Mouse (Mus musculus): ENCODE results near the gene Clnk.
"Not testable (repeated sequence)": the region's sequence is repeated elsewhere in the genome, so short reads cannot be mapped to it uniquely, and the experiment has no call there.

Clnk gene

DNA sequence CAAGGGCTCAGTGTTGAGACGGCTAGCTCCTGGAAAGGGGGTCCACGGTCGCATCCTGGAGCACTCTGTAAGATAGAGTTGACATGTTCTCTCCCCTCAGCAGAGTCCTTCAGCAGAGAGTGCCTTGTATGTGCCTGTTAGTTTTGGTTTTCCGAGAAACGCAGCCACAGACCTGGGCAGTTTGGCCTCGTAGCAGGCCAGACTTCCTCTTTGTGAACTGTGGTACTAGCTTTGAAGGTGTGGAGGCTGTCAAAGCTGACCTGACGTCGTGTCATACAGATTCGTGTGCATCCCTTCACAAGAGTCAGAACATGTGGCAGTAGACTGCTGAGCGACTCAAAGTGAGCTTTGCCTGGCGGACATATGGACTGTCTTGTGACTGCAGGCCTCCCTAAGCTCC, at the start of gene Clnk:
Clnk (minus strand) TSS at position 191 of the 400 bp plus-strand sequence.
- DNase-seq (ENCODE audit: low spot score), result no peak

DNA sequence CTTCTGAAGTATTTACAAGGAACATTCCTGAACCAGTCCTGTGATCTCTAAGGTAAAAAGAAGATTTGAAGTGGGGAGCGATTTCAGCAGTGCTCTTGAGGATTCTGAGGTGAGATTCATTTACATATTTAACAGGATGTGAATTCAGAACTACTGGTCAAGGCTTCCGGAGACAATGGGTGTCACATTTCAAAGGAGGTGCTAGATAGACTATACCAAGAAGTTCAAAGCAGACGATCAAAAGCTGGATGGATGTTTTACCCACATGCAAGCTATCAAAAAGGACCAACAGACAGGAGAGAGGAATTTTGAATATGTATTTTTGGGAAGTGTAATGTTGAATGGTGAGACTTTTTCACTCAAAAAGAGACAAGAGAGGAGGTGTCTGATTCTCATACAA, 28.7 kb upstream of the Clnk start:
- no peak for DNase-seq (ENCODE audit: low spot score)

DNA sequence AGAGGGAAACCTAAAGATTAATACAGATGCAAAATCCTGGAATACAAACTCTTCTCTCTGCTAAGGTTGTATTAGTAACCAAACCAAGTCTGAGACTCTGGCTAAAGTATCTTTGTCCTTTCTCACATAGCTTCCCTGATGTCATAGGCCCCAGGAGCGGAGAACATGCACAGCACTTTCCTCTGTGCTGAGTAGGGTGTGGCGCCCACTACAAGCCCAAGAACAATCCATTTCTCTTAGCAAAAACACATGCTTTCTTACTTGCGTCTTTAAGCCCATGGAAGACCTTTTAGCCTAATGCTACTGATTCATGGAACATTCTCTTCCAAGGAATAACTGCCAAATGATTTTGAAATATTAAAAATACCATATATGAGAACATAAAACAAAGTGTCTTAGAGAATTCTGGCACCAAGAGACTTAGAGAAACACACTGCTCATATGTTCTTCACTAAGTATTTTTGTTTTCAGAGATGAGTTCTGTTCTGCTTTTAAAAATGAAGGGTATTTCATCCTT, 28.0 kb upstream of the Clnk start:
- no peak for DNase-seq (ENCODE audit: low spot score)

DNA sequence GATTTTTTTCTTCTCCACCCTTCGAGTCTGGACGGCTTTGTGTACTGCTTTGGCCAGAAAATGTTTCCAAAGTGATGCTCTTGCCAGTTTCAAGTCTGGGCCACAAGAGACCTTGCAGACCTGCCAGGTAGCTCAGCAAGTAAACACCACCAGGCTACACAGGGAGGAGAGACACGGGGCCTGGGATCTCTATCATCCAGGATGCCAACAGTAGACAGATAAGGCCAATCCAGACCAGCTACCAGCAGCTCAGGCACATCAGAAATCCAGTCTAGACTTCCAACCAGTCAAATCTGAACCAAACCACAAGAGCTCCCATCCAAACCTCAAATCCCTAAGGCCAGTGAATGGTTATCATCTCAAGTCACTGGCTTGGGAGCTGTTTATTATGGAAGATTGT, 26.3 kb upstream of the Clnk start:
- no peak for DNase-seq (ENCODE audit: low spot score)

DNA sequence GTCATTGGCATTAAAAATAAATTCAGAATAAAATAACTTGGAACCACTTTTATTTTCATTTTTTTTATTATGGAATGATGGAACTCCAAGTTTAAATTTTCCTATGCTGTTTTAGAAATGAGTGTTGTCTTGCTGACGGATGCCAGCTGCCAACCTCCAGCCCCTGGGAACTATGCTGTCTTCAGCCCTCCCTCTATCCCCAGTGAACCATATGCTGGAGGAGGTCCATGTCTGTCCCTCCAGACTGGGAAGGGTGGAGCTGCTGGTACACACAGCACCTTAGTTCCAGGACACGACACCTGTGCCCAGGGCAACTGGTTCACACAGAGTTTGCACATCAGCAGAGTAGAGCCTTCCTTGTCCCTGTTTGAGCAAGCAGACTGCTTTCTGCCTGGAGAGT, 22.4 kb upstream of the Clnk start:
- no peak for DNase-seq (ENCODE audit: low spot score)

DNA sequence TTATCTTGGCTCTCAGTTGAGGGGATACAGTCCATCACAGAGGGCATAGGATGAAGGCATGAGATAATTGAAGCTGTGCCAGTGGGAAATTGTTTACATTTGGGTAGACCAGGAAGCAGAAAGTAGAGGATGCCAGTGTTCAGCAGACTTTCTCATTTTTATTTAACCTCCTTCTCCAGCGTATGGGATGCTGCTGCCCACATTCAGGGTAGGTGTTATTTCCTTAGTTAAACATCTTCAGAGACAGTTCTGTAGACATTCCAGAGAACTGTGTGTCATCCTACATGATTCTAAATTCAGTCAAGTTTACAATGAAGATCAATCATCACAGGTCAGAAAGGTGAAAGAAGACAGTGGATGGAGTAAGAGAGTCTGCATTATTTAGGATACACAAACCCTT, 12.0 kb upstream of the Clnk start:
- DNase-seq (ENCODE audit: low spot score), result no peak

DNA sequence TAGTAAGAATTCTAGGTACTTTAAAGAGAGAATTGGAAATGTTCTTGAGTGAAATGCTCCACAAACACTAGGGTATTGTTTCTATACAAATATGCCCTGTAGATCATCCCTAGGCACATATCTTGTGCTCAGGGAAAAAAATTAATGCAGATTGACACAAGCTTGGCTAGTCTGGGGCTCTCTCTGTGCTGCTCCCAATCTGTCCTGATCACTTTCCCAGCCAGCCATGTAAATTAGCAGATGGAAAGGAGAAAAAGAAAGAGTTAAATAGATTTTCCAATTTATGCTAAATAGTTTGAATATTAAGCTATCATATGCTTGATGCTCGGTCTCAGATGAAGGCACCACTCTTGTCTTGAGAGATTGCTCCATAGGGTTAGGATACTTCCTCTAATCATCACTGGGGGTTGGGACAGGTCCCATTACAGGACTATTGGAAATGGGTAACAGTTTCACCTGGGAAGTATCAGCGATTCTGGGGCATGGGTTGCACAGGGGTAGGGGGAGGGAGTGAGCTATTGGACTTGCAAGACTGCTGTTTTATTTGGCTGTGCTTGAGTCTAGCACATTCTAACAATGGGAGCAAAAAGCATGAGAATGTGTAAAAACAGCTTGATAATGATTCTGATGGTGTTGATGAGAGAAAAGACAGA, 10.1 kb upstream of the Clnk start:
- DNase-seq (ENCODE audit: low spot score), result no peak

DNA sequence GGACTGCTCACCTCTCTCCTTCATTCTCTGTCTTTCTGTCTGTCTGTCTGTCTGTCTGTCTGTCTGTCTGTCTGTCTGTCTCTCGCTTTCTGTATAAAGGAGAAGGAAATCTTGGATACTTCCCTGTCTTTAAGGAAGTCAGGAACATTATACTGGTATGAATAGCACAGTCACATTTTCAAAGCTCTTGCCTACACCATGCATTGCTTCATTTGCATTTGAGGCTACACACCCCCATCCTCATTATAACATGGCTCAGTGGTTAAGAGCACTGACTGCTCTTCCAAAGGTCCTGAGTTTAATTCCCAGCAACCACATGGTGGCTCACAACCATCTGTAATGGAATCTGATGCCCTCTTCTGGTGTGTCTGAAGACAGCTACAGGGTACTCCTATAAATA, 6.0 kb upstream of the Clnk start:
- not testable (repeated sequence) for DNase-seq (ENCODE audit: low spot score)

DNA sequence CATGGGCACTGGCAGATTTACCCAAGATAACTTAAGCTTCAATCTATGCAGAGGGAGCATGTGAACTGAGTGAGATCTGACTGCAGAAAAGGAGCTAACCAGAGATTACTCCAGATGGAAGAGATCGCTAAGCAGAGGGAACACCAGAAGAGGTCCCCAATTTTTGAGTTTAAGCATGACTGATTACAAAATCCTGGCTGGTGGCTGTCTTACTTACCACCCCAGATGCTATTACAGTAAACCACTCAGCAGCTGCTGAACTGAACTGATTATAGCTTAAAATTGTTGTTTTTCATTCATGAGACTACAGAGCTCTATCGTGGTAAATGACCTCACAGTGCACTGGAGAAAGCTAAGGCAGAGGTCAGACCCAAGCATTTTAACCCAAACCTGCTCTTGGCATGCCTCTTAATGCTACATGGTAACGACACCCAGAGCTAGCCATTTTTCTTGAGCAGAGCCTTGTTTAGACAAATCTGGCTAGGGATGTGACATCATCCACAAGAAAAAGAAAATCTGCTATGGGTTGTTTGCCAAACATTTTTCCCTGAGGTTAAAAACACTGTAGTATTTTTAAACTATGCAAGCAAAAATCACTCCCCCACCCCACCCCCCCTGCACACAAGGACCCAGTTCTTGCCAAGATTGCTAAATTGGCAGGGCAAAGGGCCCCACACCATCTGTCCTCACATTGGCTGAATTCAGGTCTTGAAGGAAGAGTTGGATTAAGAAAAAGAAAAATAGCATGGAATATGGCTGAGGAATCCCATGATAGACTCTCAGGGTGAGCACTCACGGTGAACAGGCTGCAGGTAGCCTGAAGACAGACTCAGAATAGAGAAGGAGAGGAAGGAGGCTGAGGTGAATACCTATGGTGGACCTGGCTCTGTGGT, 5.4 kb upstream of the Clnk start:
- no peak for DNase-seq (ENCODE audit: low spot score)

DNA sequence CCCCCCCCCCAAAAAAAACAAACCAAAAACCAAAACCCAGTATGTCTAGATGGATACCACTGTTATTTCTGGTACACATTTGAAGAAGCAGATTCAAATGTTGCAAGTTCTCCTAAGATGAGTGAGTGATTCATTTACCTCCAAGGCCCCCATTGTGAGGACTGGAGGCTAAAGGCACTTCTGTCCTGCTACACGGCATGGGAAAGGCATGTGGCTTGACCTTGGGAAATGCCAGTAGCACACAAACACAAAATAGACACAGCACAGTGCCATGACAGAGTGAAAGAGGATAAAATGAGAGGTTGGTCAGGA, 4.8 kb upstream of the Clnk start:
- no peak for DNase-seq (ENCODE audit: low spot score)

DNA sequence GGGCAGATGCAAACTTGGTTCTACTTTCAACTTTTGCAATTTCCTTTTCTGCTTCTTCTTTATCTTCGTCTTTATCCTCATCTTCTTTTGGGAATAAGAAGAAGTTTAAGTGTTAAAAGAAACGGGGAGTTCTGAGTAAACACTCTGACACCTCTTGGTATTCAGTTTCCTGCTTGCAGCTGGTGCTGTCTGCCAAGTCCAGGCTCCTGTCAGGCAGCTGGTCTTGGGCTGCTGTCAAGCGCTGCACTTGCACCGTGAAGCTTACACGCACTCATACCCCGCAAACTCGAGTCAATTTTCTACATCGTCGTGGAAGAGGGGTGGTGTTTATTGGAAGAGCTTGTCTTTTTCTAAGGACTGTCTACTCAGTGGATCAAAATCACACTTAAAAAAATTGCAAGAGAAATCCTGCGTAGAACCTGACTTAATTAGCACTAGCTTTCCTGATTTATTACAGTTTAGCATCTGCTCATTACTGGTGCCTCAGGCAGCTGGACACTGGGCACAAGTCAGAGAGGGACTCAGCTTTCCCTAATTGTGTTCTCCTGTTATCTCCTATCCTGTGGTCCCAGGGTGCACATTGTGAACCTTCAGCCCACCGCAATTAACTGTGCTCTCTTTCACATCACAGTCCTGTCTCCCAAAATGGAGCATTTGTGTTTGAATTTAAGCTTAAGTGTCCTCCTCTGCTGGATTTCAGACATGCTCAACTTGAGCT, 3.5 kb upstream of the Clnk start:
- no peak for DNase-seq (ENCODE audit: low spot score)

DNA sequence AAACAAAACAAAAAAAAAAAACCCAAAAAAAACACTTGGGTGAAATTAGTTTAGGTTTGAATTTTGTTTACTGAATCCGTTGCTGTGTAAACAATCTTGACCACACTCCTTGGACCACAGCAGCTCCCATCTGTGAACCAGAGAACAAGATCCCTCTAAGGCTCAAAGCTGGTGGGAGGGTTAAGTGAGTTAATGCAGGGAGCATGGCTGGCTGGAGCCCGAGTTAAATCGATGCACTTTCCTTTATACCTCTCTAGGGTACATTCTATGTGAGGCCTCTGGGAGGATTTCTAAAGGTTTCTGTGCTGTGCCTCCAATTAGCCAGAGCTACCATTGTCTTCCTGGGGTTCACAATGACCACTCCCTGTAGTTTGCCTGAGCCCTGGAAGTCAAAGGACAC, 1.2 kb downstream of the Clnk start:
- no peak for DNase-seq (ENCODE audit: low spot score)

DNA sequence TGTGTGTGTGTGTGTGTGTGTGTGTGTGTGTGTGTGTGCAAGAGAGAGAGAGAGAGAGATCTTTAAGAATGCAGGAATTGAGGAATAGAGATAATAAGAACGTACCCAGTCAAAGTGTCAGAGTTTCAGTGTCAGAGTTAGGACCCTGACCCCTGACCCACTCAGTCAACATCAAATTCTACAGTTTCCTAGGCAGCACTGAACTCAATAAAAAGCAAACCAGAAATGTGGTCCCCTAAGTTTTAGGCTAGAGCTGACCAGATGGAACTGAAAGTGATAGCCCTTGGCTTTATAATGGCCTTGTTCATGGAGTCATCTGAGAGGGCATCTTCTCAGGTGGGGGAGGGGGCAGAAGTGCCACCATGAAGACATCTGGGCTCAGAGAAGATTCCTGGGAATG, 1.7 kb downstream of the Clnk start:
- no peak for DNase-seq (ENCODE audit: low spot score)

DNA sequence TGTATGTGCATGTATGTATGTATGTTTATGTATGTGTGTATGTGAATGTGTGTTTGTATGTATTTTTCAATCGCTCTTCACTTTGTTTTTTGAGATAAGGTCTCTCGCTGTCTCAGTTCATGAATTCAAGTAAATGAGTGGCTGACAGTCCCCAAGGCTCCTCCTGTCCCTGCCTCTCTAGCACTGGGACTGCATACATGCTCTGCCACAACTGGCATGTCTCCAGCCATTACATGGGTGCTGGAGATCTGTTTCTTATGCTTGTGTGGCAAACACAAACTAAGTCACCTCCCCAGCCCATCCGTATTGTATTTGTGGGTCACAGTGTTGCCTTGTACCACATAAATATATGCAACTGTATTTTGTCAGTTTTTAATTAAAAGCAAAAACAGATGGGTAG, 3.7 kb downstream of the Clnk start:
- DNase-seq (ENCODE audit: low spot score), result no peak

DNA sequence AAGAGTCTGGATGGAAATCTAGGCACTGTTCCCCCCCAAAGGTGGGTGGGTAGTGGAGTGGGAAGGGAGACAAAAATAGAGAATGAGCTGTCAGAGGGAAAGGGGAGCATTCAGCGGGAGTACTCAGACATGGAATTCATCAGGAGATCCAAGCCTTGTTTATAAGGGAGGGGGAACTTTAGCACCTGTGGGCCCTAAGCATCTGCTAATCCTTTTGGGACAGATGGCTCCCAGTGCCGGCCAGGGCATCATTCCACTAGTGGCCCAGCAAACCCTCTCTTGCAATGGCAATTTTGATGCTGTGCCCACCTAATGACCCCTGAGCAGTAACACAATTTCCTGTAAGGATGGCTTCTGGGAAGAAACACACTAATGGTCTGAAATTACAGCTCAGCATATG, 5.0 kb downstream of the Clnk start:
- no peak for DNase-seq (ENCODE audit: low spot score)

DNA sequence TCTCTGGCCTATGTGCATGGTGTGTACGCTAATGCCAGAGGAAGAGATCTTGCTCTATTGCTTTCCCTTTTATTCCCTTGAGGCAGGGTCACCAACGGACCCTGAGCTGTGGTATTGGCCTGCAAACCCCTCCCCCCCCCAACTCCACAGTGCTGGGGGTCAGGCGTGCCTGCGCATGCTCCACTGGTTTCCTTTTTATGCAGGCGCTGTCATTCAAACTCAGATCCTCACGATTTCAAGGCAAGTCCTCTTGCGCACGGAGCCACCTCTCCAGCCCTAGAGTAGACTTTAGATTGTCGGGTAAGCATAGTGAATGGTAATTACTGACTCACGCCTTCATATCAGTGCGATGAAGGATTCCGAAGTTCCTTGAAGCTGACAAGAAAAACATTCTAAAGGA, 6.1 kb downstream of the Clnk start:
- DNase-seq (ENCODE audit: low spot score), result no peak

DNA sequence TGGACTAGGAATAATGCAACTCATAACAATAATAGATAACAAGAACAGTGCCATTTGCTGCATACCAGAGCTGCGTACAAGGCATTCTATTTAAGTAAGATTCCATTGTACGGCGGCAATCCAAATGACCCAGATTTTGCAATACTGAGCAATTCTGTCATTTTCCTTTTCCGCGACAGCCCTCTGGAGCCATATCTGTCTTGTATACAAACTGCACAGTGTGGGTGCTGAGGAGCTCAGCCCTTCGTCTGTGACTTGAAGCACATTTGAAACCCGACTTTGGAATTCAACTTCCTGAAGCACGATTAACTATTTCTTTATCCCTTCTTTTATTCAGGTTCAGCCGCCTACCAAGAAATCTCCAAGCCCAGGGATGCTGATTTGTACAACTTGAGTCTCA, 6.6 kb downstream of the Clnk start:
- no peak for DNase-seq (ENCODE audit: low spot score)

DNA sequence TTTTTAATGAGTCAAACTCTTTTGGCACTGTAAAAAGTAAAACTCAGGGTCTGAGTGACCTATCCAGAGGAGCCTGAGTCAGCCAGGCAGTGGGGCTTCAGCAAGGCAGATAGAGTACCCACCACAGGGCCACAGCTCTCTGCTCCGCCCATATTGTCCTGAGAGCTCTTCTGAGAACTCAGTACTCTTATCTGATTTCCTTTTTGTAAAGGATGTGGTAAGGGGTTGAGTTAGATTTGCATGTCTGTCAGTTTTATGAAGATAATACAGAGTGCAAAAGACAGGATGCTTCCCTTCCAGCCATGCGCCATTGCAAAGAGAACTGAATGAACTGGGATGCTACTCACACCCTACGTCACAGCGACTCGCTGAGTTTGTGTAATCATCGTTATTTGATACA, 12.0 kb downstream of the Clnk start:
- no peak for DNase-seq (ENCODE audit: low spot score)

DNA sequence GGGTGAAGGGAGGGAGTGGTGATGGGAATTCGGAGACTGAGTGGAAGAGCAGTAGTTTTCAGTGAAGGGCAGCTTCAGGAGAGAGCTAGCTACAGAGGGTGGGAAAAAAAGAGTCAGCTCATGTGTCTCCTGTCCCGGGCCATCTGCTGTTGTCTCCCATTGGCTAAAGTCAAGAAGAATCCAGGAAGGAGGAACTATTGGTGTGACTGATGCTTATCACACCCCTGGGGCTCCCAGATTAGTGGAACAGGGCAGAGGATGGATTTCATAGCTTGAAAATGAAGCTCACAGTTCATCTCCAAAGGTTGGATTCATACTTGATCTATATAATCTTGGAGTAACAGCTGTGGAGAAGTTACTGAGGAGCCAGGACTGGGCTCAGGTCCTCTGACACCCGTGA, 13.6 kb downstream of the Clnk start:
- no peak for DNase-seq (ENCODE audit: low spot score)

DNA sequence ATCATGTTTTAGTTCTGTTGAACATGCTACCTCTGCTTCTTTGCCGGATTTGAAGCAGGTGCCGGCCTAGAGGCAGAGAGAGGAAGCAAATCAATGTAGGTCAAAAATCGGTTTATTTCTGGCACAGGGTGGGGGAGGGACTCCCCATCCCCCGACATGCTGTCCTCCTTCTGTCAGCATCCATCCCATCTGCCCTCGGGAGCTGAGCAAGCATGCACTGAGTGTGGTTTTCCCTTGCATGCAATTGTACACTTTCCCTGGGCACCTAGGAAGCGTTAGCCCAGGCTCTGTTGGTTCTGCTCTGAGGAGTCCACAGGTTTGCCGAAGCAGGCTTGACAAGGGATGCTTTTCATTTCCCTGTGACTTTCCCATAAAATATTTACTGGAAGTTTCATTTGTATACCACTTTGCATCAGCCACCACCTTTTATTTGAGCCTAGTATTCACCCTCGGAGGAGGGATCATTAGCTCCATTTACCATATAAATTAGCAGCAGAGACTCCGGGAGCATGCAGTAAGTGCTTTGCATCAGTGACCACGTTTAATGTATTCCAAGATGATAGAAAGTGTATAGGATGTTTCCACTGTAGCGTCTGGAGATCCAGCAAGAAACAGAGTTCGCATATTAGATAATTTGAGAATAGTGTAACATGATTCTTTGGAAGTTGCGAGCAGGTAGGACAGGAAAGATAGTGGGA, 14.2 kb downstream of the Clnk start:
- no peak for DNase-seq (ENCODE audit: low spot score)

DNA sequence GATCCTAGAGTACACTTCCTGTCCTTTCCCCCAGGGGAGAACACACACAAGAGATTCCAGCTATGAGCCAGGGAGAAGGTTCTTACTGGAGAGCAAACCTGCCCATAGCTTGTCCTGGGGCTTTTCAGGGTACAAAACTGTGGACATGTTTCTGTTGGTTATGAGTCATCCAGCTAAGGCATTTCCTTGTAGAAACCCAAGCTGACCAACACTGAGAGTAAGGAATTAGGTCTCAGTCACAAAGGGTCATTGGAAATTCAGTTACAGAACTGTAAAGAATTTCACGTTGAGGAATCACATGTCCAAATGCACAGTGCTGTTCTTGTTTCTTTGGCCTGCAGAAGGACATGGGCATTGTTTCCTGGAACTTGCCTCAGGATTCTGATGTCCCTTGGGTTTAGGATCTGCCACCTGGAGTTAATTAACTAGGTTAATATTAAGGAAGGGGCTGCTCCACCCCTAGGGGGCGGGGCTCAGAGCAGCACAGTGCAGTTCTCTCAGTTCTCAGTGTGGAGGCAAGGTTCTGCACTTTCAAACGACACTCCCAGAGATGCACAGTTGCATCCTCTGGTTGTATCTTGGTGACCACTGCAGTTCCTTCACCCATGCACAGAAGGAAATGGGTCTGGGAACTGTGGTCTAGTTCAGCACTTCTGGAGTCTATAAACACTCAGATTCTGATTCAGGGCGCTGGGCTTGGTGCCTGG, 18.4 kb downstream of the Clnk start:
- no peak for DNase-seq (ENCODE audit: low spot score)

DNA sequence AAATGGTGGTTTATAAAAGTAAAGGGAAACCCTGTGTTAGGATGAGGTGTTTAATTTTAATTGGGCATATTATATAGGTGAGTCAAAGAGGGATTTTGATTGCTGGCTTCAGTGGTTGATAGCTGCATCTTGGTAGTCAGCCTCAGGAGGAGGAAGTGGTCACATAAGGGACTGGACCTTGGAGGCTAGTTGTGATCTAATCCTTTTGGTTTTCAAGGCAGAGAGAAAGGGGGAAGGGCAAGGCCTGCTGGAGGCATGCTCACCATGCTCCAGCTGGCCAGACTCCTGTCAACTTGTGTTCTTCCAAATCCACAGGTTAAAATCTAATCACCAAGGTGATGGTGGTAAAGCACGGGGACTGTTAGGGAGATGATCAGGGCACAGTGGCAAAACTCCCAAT, 19.0 kb downstream of the Clnk start:
- DNase-seq (ENCODE audit: low spot score), result no peak

All from yolk sac, embryonic 10.5 days (tissue).